Comparison of ENCODE assay signal across 8 mouse cellular contexts in the genomic region with DNA sequence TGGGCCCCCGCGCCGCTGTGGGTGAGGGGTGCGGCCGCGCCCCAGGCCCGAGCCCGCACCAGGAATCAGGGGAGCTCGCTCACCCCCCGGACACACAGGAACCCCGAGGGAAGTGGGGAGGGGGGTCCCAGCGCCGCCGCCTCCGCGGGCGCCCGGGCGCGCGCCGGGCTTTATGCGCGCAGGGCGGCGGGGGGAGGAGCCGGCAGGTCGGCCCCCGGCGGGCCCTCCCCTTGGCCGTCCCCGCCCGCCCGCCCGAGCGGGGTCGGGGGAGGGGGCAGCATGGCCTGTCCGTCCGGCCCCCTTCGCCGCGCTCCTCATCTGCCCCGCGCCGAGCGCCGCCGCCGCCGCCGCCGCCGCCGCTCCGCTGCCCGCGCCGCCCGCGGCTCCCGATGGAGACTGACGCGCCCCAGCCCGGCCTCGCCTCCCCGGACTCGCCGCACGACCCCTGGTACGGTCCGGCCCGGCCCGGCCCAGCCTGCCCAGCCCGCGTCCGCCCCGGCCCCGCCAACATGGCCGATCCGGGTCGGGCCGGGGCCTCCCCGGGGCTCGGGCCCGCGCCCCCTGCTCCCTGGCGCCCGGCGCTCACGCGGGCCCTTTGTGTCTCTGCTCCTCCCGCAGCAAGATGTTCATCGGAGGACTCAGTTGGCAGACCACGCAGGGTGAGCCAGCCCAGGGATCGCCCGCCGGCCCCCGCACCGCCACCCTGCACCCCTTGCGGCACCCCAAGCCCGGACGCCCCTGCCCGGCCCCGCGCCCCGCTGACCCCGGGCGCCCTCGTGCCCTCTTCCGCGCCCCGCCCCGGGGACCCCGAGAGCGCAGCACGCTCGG. TPM values are rescaled to one million over a fixed set of nuclear protein-coding genes. Genes with fewer than 3 reads are reported as not detected.
DNase-seq lines count a peak whose midpoint lies in the region; ATAC-seq lines count a peak whose summit lies in the region.

A gene (plus strand): TSS at position 241 of the 828 bp plus-strand sequence.

- peak within 1 kb of the TSS; percentile 100 for H3K9ac ChIP-seq in forebrain, embryonic 15.5 days (replicated peaks)
- H3K9ac ChIP-seq in neural tube, embryonic 12.5 days, result peak within 1 kb of the TSS; percentile 100

- peaks cover 95% of the 10 kb centered on the region for H3K27me3 ChIP-seq in megakaryocyte, embryonic 14.5 days (replicated peaks)
- no peaks in the 10 kb centered on the region for H3K27me3 ChIP-seq in forebrain, embryonic 15.5 days
- H3K27me3 ChIP-seq in neural tube, embryonic 12.5 days (replicated peaks), result no peaks in the 10 kb centered on the region

- no peaks in the 10 kb centered on the region for H3K9me3 ChIP-seq in megakaryocyte, embryonic 14.5 days
- no peaks in the 10 kb centered on the region for H3K9me3 ChIP-seq in forebrain, embryonic 15.5 days
- no peaks in the 10 kb centered on the region for H3K9me3 ChIP-seq in neural tube, embryonic 12.5 days

- H3K4me3 ChIP-seq in megakaryocyte, embryonic 14.5 days (replicated peaks), result peak within 1 kb of the TSS; percentile 69
- H3K4me3 ChIP-seq in forebrain, embryonic 15.5 days, result peak within 1 kb of the TSS; percentile 99
- peak within 1 kb of the TSS; percentile 100 for H3K4me3 ChIP-seq in neural tube, embryonic 12.5 days

- peak; percentile 55 to 59 for DNase-seq in cerebellum, postnatal 14 days
- no peak for DNase-seq in cerebellum, adult 8-10 months
- DNase-seq in left cerebral cortex, postnatal 25 days (ENCODE audit: low spot score in 2 of 2), result peak in 1 of 2 experiments; percentile 30

- no peak for ATAC-seq in megakaryocyte, adult 5-6 weeks (ENCODE audit: poor library complexity, severe bottlenecking)
- peak; percentile 65 for ATAC-seq in forebrain, embryonic 15.5 days (replicated peaks)
- ATAC-seq in neural tube, embryonic 12.5 days (ENCODE audit: low FRiP score, low read depth), result peak; percentile 49
- no peak for ATAC-seq in CD4-positive, CD25-positive, alpha-beta regulatory T cell, adult 4 months

- peak within 1 kb of the TSS; percentile 100 for H3K27ac ChIP-seq in forebrain, embryonic 15.5 days (replicated peaks)
- peak within 1 kb of the TSS; percentile 99 for H3K27ac ChIP-seq in neural tube, embryonic 12.5 days

- H3K4me1 ChIP-seq in megakaryocyte, embryonic 14.5 days, result peaks cover 23% of the 10 kb centered on the region
- H3K4me1 ChIP-seq in forebrain, embryonic 15.5 days, result peaks cover 49% of the 10 kb centered on the region
- H3K4me1 ChIP-seq in neural tube, embryonic 12.5 days, result peaks cover 47% of the 10 kb centered on the region

- H3K4me2 ChIP-seq in forebrain, embryonic 15.5 days (replicated peaks), result peak within 1 kb of the TSS; percentile 92
- H3K4me2 ChIP-seq in neural tube, embryonic 12.5 days (replicated peaks), result peak within 1 kb of the TSS; percentile 81

- intact Hi-C loops in left cerebral cortex, postnatal 25 days (cut with DNase I), result no loop called here

- 1% methylated on average over 59 of the region's 117 CpGs for WGBS in forebrain, embryonic 15.5 days
- 1% methylated on average over 66 of the region's 117 CpGs for WGBS in neural tube, embryonic 12.5 days

- H3K36me3 ChIP-seq in megakaryocyte, embryonic 14.5 days (replicated peaks; ENCODE audit: low read length), result no peaks in the 10 kb centered on the region
- H3K36me3 ChIP-seq in forebrain, embryonic 15.5 days, result no peaks in the 10 kb centered on the region
- H3K36me3 ChIP-seq in neural tube, embryonic 12.5 days, result peaks cover 21% of the 10 kb centered on the region

RNA-seq across cellular contexts. Expression of the gene that starts here (rescaled TPM):
- polyA plus RNA-seq in megakaryocyte, embryonic 14.5 days (2012; ENCODE audit: insufficient read depth, low replicate concordance), result 0.02 and 2.2 TPM in 2 replicates
- not detected in 2 replicates for total RNA-seq in megakaryocyte, adult 5-6 weeks (2015)
- total RNA-seq in megakaryocyte, adult 5-6 weeks (2017), result not detected in 2 replicates
- polyA plus RNA-seq in forebrain, embryonic 15.5 days (2015; fragmentation: Nextera tagmentation; extraction: Ambion mirVana), result 70.0 and 75.8 TPM in 2 replicates
- 10 to 100 TPM; 45.2 to 49.2 TPM for total RNA-seq in left cerebral cortex, postnatal 25 days (2021)
- polyA plus RNA-seq in neural tube, embryonic 12.5 days (2016; fragmentation: Nextera tagmentation; extraction: Ambion mirVana), result 122 and 129 TPM in 2 replicates
- polyA plus RNA-seq in CD4-positive, CD25-positive, alpha-beta regulatory T cell, adult 4 months (2017; shearing (Covaris generic)), result not detected

Comparison
In these comparisons a context has a peak if more than half of its experiments do, and no peak if none do; other contexts are left out.
1. RNA of the gene that starts here (total RNA-seq): 45.2 to 49.2 TPM in left cerebral cortex, postnatal 25 days; not detected in megakaryocyte, adult 5-6 weeks; every median in the first group is over 10 times any median in the second.
2. RNA of the gene that starts here (polyA plus RNA-seq): 122 to 129 TPM in neural tube, embryonic 12.5 days and 70.0 to 75.8 TPM in forebrain, embryonic 15.5 days; not detected in CD4-positive, CD25-positive, alpha-beta regulatory T cell, adult 4 months and 0.02 to 2.2 TPM in megakaryocyte, embryonic 14.5 days; every median in the first group is over 10 times any median in the second.
3. ATAC-seq: peak in forebrain, embryonic 15.5 days (single experiment) and neural tube, embryonic 12.5 days (single experiment); none in megakaryocyte, adult 5-6 weeks (single experiment) and CD4-positive, CD25-positive, alpha-beta regulatory T cell, adult 4 months (single experiment).
4. Peak in every context shown above with its lines, with median percentiles within 50 percentile points of each other: H3K4me3 ChIP-seq.